Mouse (Mus musculus) layer of hippocampus, adult 18-20 months (tissue): ENCODE measurements at regions not wholly inside any gene's neighbourhood (a gene's known extent, or its start where the extent isn't known, plus 50 kb on each side); places are given as distances from the start of the nearest gene placed in this dataset.
A peak's percentile ranks its signal among the peaks of the same experiment; 100 is the strongest.
"Not testable (repeated sequence)": the region's sequence is repeated elsewhere in the genome, so short reads cannot be mapped to it uniquely, and the experiment has no call there.

Experiments used
- DNase-seq, 2 experiments: peaks; one replicate each; pipeline ENCODE4 v3.0.0; 2022; ENCODE audit warnings: low spot score in 2 of 2

GRCm38 (mm10) chr15:53984006-53984405 lies 99.3 kb downstream of the Gm7489 start:
- not testable (repeated sequence) for DNase-seq

DNA sequence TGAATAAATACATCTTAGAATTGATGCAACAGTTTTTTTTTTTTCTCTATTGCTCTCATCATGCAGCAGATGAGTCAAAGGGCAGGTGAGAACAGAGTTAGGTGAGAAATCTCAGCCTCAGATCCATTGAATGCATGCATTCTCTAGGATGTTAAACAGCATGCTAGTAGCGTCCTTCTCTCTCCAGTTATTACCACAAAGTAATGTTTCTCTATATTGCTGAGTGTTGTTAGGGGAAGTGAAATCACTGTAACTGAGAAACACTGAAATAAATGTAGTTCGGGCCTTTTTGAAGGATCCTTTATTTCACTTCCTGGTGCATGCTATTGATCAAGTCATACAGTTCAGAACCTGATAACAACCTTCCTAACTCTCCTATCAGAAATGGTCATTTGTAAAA lies 105.2 kb downstream of the Gm7489 start:
- DNase-seq = no peak

GRCm38 (mm10) chr15:53995199-53995868 lies 110.6 kb downstream of the Gm7489 start:
- no peak for DNase-seq

GRCm38 (mm10) chr15:53998600-53999290 lies 114.0 kb downstream of the Gm7489 start:
- no peak for DNase-seq

DNA sequence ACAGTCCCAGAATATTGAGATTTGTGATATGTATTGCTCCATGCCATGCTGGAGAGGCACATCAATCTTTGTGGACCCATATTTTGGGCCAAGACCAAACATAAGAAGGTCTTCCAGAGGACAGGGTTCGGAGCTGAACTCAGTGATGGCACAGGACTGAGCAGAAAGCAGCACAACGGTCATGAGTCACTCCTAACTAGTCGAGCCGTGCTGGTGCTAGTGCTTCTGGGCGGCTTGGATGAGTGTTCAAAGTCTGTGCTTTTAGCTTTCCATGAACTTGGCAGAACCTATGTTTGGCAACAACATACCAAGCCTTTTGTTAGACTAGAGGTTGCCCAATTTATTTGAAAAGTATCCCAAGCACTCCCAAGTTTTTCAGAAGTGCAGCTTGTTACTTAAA lies 149.1 kb downstream of the Gm7489 start:
- no peak for DNase-seq

- no peak for DNase-seq
These were observed 166.0 kb downstream of the Gm7489 start for GRCm38 (mm10) chr15:54050711-54051110.

DNA sequence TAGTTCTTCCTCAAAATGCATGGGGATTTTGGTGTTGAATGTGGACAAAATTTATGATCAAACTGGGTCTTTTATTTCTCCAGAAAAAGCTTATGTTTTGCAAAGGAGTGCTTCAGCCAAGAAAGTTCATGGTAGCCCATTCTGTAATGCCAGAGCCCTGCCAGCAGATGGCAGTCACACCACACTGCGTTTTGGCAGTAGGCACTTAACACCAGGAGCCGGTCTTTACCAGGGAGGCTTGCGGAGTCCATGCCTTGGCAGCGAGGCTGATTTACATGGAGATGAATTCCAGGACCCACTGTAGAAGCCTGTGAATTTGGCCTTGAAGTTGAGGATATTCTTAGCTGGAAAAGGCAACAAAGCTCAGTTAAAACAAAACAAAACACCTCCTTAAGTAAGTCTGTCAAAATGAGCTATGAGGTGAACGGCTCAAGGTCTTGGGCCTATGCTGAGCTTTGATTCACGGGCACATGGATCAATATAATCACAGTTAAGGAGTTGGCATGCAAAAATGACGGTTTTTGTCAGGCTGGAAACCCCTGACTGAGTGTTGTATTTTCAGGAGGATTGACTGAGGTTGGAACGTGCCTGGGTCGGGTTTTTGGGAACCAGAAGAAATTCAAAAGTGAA lies 185.4 kb downstream of the Gm7489 start:
- peak; percentile 29 to 72 for DNase-seq

DNA sequence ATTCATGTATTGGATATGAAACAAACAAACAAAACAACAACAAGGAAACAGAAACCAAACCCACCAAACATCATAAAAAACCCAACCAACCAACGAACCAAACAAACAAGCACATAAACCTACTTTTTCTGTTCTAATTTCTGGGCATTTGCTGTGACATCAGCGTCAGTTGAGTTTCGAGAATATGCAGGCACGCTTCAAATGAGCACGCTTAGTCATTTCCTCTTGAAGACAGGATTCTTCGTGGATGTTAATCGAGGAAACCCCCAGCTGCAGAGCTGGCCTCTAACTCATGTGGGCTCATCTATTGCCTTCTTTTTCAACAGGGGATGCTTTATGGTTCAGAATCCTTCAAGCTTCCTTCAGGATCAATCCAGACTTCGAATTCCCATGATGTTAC lies 187.0 kb downstream of the Gm7489 start:
- no peak for DNase-seq

- DNase-seq = no peak
These were observed 206.6 kb downstream of the Gm7489 start for GRCm38 (mm10) chr15:54091301-54091700.

- DNase-seq = no peak
These were observed 207.7 kb downstream of the Gm7489 start for GRCm38 (mm10) chr15:54092386-54092785.

- no peak for DNase-seq
These were observed 212.8 kb downstream of the Gm7489 start for GRCm38 (mm10) chr15:54097498-54097897.

DNA sequence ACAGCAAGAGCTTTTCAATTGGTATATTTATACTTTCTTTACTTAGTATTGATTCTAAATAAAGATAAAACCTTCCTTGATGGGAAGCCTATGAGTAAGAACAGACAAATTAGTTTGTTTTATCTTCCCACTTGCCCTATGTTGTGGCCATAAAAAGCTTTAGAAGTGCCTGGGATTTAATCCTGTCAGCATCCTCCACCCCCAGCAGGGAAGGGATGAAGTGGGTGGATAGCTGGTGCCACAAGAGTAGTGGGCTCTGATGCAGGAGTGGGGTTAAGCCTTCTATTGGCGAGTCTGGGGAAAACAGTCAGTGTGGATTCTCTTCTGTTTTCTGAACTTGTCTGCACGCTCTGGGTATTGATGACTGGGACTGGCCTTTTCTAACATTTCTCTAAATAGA lies 227.7 kb downstream of the Gm7489 start:
- DNase-seq = no peak

DNA sequence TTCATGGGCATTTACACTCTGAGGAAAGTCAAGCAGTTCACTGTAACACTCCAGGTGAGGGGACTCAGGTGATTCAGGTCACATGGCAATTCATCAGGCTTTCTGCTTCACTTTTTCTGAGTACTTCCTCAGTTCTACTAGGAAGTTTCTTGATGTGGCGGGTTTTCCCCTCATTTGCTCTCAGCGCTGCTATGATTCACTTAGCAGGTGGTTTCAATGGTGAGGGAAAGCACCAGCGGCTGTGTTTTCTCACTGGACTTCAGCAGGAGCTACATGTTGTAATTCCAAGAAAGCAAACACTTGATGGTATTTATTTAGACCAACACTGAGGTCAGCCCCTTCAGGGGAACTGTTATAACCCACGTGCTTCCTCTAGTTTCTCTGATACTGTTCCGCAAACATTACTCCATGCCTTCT lies 229.4 kb downstream of the Gm7489 start:
- DNase-seq = no peak

- DNase-seq = no peak
These were observed 233.3 kb downstream of the Gm7489 start for GRCm38 (mm10) chr15:54117967-54118538.

DNA sequence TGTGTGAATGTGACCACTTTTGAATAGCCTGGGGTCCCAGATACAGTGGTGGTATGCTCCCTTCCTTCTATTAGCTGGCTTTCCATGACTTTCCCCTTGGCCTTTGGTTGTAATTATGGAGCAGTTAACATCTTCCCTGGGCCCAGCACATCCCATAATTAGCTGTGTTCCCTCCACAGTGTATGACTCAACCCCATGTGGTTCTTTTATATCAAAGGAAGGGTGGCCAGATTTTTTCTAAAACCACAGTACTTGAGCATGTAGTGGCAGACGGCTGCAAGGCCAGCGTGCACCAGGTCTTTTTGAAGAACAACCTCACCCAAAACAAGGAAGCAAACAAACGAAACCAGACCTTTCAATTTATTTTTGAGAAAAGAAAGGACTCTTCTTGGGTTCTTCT lies 235.8 kb downstream of the Gm7489 start:
- no peak for DNase-seq

GRCm38 (mm10) chr15:54164350-54164749 lies 279.6 kb downstream of the Gm7489 start:
- DNase-seq = no peak

DNA sequence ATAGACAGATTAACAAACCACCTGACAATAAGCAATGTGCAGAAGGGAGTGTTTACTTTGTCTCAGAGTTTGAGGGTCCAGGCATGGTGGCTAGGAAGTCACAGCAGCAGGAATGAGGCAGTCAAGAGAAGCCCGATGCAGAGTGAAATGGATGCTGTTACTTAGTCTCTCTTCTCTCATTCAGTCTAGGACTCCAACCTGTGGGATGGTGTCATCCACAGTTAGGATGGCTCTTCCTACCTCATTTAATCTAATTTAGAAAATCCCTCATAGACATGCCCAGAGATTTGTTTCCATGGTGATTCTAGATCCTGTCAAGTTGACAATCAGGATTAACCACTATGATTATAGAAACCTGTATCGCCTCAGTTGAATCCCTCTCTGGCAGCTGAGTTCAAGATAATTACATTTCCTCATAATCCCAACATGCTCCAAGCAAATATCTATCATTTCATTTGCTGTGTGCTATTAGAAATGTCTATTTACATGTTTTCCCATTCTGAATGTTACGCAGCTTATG lies 283.2 kb downstream of the Gm7489 start:
- DNase-seq = no peak

GRCm38 (mm10) chr15:54177221-54177620 lies 292.5 kb downstream of the Gm7489 start:
- no peak for DNase-seq

GRCm38 (mm10) chr15:54177791-54178190 lies 293.1 kb downstream of the Gm7489 start:
- no peak for DNase-seq
